Comparison of ENCODE assay signal across 17 mouse cellular contexts in genomic region chr15:102271441-102271840, GRCm38 (mm10). TPM values are rescaled to one million over a fixed set of nuclear protein-coding genes. Genes with fewer than 3 reads are reported as not detected.
A peak's percentile ranks its signal among the peaks of the same experiment; 100 is the strongest.
DNase-seq lines count a peak whose midpoint lies in the region; ATAC-seq lines count a peak whose summit lies in the region.
"Had no signal": no experiment of that assay in that cellular context is flagged by ENCODE, and none has a peak within 500 bp of the region (broad histone marks: within the 10 kb centered on the region; RNA-seq: fewer than 3 reads in every experiment).

No protein-coding gene starts in this region.

- ATAC-seq in heart, embryonic 15.5 days (replicated peaks; ENCODE audit: insufficient number of reproducible peaks, insufficient read depth, low FRiP score, low read depth): no peak
- ATAC-seq in embryonic facial prominence, embryonic 13.5 days (ENCODE audit: insufficient number of reproducible peaks, insufficient read depth, low FRiP score, low TSS enrichment, low read depth): no peak
- ATAC-seq in stomach, embryonic 15.5 days (ENCODE audit: insufficient read depth, low FRiP score, low read depth): no peak
- ATAC-seq in activated CD4-positive, CD25-positive, alpha-beta regulatory T cell, adult 4 months: no peak
- ATAC-seq: inflammation-experienced regulatory T-cells, adult 6 months had no signal

- 33% methylated on average over 3 of the region's 3 CpGs for WGBS in heart, embryonic 15.5 days
- 24% methylated on average over 3 of the region's 3 CpGs for WGBS in embryonic facial prominence, embryonic 13.5 days
- 39% methylated on average over 3 of the region's 3 CpGs for WGBS in stomach, embryonic 15.5 days

- H3K36me3 ChIP-seq in heart, embryonic 15.5 days: no peaks in the 10 kb centered on the region
- no peaks in the 10 kb centered on the region for H3K36me3 ChIP-seq in embryonic facial prominence, embryonic 13.5 days
- no peaks in the 10 kb centered on the region for H3K36me3 ChIP-seq in stomach, embryonic 15.5 days

- H3K27me3 ChIP-seq in heart, embryonic 15.5 days: peaks cover 14% of the 10 kb centered on the region
- H3K27me3 ChIP-seq in embryonic facial prominence, embryonic 13.5 days: no peaks in the 10 kb centered on the region
- no peaks in the 10 kb centered on the region for H3K27me3 ChIP-seq in stomach, embryonic 15.5 days (replicated peaks)

- H3K9ac ChIP-seq in heart, embryonic 15.5 days: no peak overlapping the region
- H3K9ac ChIP-seq in embryonic facial prominence, embryonic 13.5 days: peak overlapping the region; percentile 72; the same call in 1 of the 2 replicates
- no peak overlapping the region for H3K9ac ChIP-seq in stomach, embryonic 15.5 days

- peaks cover 8% of the 10 kb centered on the region for H3K4me1 ChIP-seq in heart, embryonic 15.5 days (replicated peaks)
- peaks cover 22% of the 10 kb centered on the region for H3K4me1 ChIP-seq in embryonic facial prominence, embryonic 13.5 days
- peaks cover 8% of the 10 kb centered on the region; the same call in 1 of the 2 replicates for H3K4me1 ChIP-seq in stomach, embryonic 15.5 days

- no peak overlapping the region for H3K4me3 ChIP-seq in heart, embryonic 15.5 days
- peak overlapping the region; percentile 45 for H3K4me3 ChIP-seq in embryonic facial prominence, embryonic 13.5 days
- H3K4me3 ChIP-seq in stomach, embryonic 15.5 days (replicated peaks): no peak overlapping the region
- H3K4me3 ChIP-seq: erythroblast, embryonic 14.5 days had no signal

- intact Hi-C loops in heart, postnatal 14 days (cut with DNase I): no loop called here

- DNase-seq in heart, postnatal 14 days: no peak
- DNase-seq in lung, postnatal 10 days: peak; percentile 57
- no peak for DNase-seq in lung, postnatal 36 days
- no peak for DNase-seq in heart, postnatal 4 days
- DNase-seq: adrenal gland, postnatal 25 days; cerebellum, postnatal 25 days; layer of hippocampus, postnatal 36 days had no signal

- 0 out of 2 replicates have a peak overlapping the region, but pooled peaks have one; percentile 55 for H3K4me2 ChIP-seq in heart, embryonic 15.5 days
- peak overlapping the region; percentile 79 for H3K4me2 ChIP-seq in embryonic facial prominence, embryonic 13.5 days
- H3K4me2 ChIP-seq in stomach, embryonic 15.5 days: peak overlapping the region; percentile 47; the same call in 1 of the 2 replicates

- H3K27ac ChIP-seq in heart, embryonic 15.5 days: no peak overlapping the region
- H3K27ac ChIP-seq in embryonic facial prominence, embryonic 13.5 days: peak overlapping the region; percentile 35; the same call in 1 of the 2 replicates
- no peak overlapping the region for H3K27ac ChIP-seq in stomach, embryonic 15.5 days

- no peaks in the 10 kb centered on the region for H3K9me3 ChIP-seq in heart, embryonic 15.5 days (replicated peaks)
- no peaks in the 10 kb centered on the region for H3K9me3 ChIP-seq in embryonic facial prominence, embryonic 13.5 days
- H3K9me3 ChIP-seq in stomach, embryonic 15.5 days: no peaks in the 10 kb centered on the region

RNA-seq across cellular contexts. Expression of gene Gm9918, which starts 1.1 kb away (rescaled TPM):
- polyA plus RNA-seq in heart, embryonic 15.5 days (2015; fragmentation: Nextera tagmentation; extraction: Ambion mirVana): not detected in 2 replicates
- not detected for total RNA-seq in heart, postnatal 14 days (2021)
- polyA plus RNA-seq in embryonic facial prominence, embryonic 13.5 days (2015; fragmentation: Nextera tagmentation; extraction: Ambion mirVana): 1.9 and 2.3 TPM in 2 replicates
- polyA plus RNA-seq in stomach, embryonic 15.5 days (2015; fragmentation: Nextera tagmentation; extraction: Ambion mirVana): 0.27 and 0.30 TPM in 2 replicates
- not detected for polyA plus RNA-seq in activated CD4-positive, CD25-positive, alpha-beta regulatory T cell, adult 4 months (2017; shearing (Covaris generic))
- not detected for total RNA-seq in heart, postnatal 4 days (2021)
- total RNA-seq: hematopoietic stem cell, adult 5-6 weeks; layer of hippocampus, postnatal 36 days; megakaryocyte, adult 5-6 weeks; monocyte, adult 5-6 weeks had no signal
- polyA plus RNA-seq: erythroblast, embryonic 14.5 days; inflammation-experienced regulatory T-cells, adult 6 months; liver, embryonic 11.5 days had no signal

RNA-seq across cellular contexts. Expression of gene Mfsd5, which starts 7.8 kb away (rescaled TPM):
- 39.3 and 47.4 TPM in 2 replicates for polyA plus RNA-seq in heart, embryonic 15.5 days (2015; fragmentation: Nextera tagmentation; extraction: Ambion mirVana)
- 10 to 100 TPM; 16.7 to 19.0 TPM for total RNA-seq in heart, postnatal 14 days (2021)
- polyA plus RNA-seq in embryonic facial prominence, embryonic 13.5 days (2015; fragmentation: Nextera tagmentation; extraction: Ambion mirVana): 60.3 and 67.3 TPM in 2 replicates
- 66.3 and 66.4 TPM in 2 replicates for polyA plus RNA-seq in stomach, embryonic 15.5 days (2015; fragmentation: Nextera tagmentation; extraction: Ambion mirVana)
- polyA plus RNA-seq in activated CD4-positive, CD25-positive, alpha-beta regulatory T cell, adult 4 months (2017; shearing (Covaris generic)): 10 to 100 TPM; 36.7 to 40.7 TPM
- total RNA-seq in heart, postnatal 4 days (2021): 10 to 100 TPM; 21.1 to 22.7 TPM

RNA-seq across cellular contexts. Expression of gene Rarg, which starts 14.1 kb away (rescaled TPM):
- 7.9 and 15.8 TPM in 2 replicates for polyA plus RNA-seq in heart, embryonic 15.5 days (2015; fragmentation: Nextera tagmentation; extraction: Ambion mirVana)
- total RNA-seq in heart, postnatal 14 days (2021): 10 to 100 TPM; 18.9 to 21.1 TPM
- polyA plus RNA-seq in embryonic facial prominence, embryonic 13.5 days (2015; fragmentation: Nextera tagmentation; extraction: Ambion mirVana): 135 and 143 TPM in 2 replicates
- 29.8 and 33.8 TPM in 2 replicates for polyA plus RNA-seq in stomach, embryonic 15.5 days (2015; fragmentation: Nextera tagmentation; extraction: Ambion mirVana)
- polyA plus RNA-seq in activated CD4-positive, CD25-positive, alpha-beta regulatory T cell, adult 4 months (2017; shearing (Covaris generic)): 10 to 100 TPM; 16.9 to 24.8 TPM
- total RNA-seq in heart, postnatal 4 days (2021): 10 to 100 TPM; 12.9 to 16.6 TPM

RNA-seq across cellular contexts. Expression of gene Espl1, which starts 24.6 kb away (rescaled TPM):
- 14.7 and 20.0 TPM in 2 replicates for polyA plus RNA-seq in heart, embryonic 15.5 days (2015; fragmentation: Nextera tagmentation; extraction: Ambion mirVana)
- total RNA-seq in heart, postnatal 14 days (2021): 1 to 10 TPM; 3.2 to 4.3 TPM
- 25.3 and 26.4 TPM in 2 replicates for polyA plus RNA-seq in embryonic facial prominence, embryonic 13.5 days (2015; fragmentation: Nextera tagmentation; extraction: Ambion mirVana)
- 22.9 and 23.9 TPM in 2 replicates for polyA plus RNA-seq in stomach, embryonic 15.5 days (2015; fragmentation: Nextera tagmentation; extraction: Ambion mirVana)
- polyA plus RNA-seq in activated CD4-positive, CD25-positive, alpha-beta regulatory T cell, adult 4 months (2017; shearing (Covaris generic)): 1 to 10 TPM; 3.6 to 5.0 TPM
- 10 to 100 TPM; 23.2 to 28.2 TPM for total RNA-seq in heart, postnatal 4 days (2021)

RNA-seq across cellular contexts. Expression of gene Itgb7, which starts 39.7 kb away (rescaled TPM):
- 1.7 and 8.9 TPM in 2 replicates for polyA plus RNA-seq in heart, embryonic 15.5 days (2015; fragmentation: Nextera tagmentation; extraction: Ambion mirVana)
- total RNA-seq in heart, postnatal 14 days (2021): 1 to 10 TPM; 1.5 to 1.8 TPM
- polyA plus RNA-seq in embryonic facial prominence, embryonic 13.5 days (2015; fragmentation: Nextera tagmentation; extraction: Ambion mirVana): 3.0 and 3.3 TPM in 2 replicates
- 9.6 and 12.7 TPM in 2 replicates for polyA plus RNA-seq in stomach, embryonic 15.5 days (2015; fragmentation: Nextera tagmentation; extraction: Ambion mirVana)
- polyA plus RNA-seq in activated CD4-positive, CD25-positive, alpha-beta regulatory T cell, adult 4 months (2017; shearing (Covaris generic)): 100 to 1,000 TPM; 511 to 537 TPM
- total RNA-seq in heart, postnatal 4 days (2021): 1 to 10 TPM in 1 of 2 experiments, under 1 TPM in 1; 0.98 to 1.0 TPM
